ENCODE assay signal across 24 mouse cellular contexts in genomic region chr10:60602235-60602634, GRCm38 (mm10).
DNase-seq lines count a peak whose midpoint lies in the region; ATAC-seq and TF ChIP-seq lines count a peak whose summit lies in the region.
"Had no signal": no experiment of that assay in that cellular context is flagged by ENCODE, and none has a peak within 500 bp of the region (broad histone marks: within the 10 kb centered on the region; RNA-seq: fewer than 3 reads in every experiment).

No protein-coding gene starts in this region.

- ATAC-seq in kidney, postnatal 0 days (replicated peaks; ENCODE audit: low FRiP score, low read depth): 0 out of 2 replicates have a peak, but pooled peaks have one; percentile 13
- peak; percentile 29; the same call in 1 of the 2 replicates for ATAC-seq in stomach, embryonic 16.5 days (ENCODE audit: insufficient read depth, low FRiP score)
- no peak for ATAC-seq in stomach, postnatal 0 days (ENCODE audit: low FRiP score, low TSS enrichment)
- no peak for ATAC-seq in inflammation-experienced regulatory T-cells, adult 6 months
- ATAC-seq: CD4-positive, CD25-positive, alpha-beta regulatory T cell, adult 4 months; forebrain, embryonic 15.5 days had no signal

- DNase-seq in gastrocnemius, postnatal 25 days: peak; percentile 32
- DNase-seq in gastrocnemius, adult 18-20 months (ENCODE audit: low spot score): no peak
- DNase-seq in kidney, postnatal 0 days (ENCODE audit: low spot score): no peak
- DNase-seq in kidney, adult 8-10 months: no peak
- DNase-seq in stomach, postnatal 0 days (ENCODE audit: low spot score): no peak
- DNase-seq: adrenal gland, postnatal 25 days; cerebellum, adult 11-12 months; cerebellum, postnatal 36 days; gastrocnemius, adult 2 months; kidney, postnatal 36 days; liver; lung, adult 2 months; lung, postnatal 10 days; midbrain, embryonic 14.5 days; right cerebral cortex, postnatal 14 days; thymus, postnatal 14 days had no signal

- no peak overlapping the region for H3K9ac ChIP-seq in kidney, postnatal 0 days (ENCODE audit: low read depth, low read length)
- H3K9ac ChIP-seq in stomach, embryonic 16.5 days (ENCODE audit: low read length): no peak overlapping the region
- H3K9ac ChIP-seq in stomach, postnatal 0 days (ENCODE audit: low read length): no peak overlapping the region
- H3K9ac ChIP-seq: forebrain, embryonic 15.5 days; heart, embryonic 13.5 days; kidney, embryonic 15.5 days; liver, embryonic 14.5 days had no signal

- H3K4me2 ChIP-seq in kidney, postnatal 0 days (ENCODE audit: low read length): no peak overlapping the region
- no peak overlapping the region for H3K4me2 ChIP-seq in stomach, embryonic 16.5 days (ENCODE audit: low read depth, low read length)
- H3K4me2 ChIP-seq in stomach, postnatal 0 days (replicated peaks; ENCODE audit: low read depth): no peak overlapping the region
- H3K4me2 ChIP-seq: forebrain, embryonic 15.5 days; heart, embryonic 13.5 days; kidney, embryonic 15.5 days had no signal

- H3K36me3 ChIP-seq in kidney, postnatal 0 days (ENCODE audit: insufficient read depth, low read length): no peaks in the 10 kb centered on the region
- H3K36me3 ChIP-seq in stomach, embryonic 16.5 days (ENCODE audit: control insufficient read depth, insufficient read depth, low read length): no peaks in the 10 kb centered on the region
- H3K36me3 ChIP-seq in stomach, postnatal 0 days (ENCODE audit: control insufficient read depth, insufficient read depth, low read length): no peaks in the 10 kb centered on the region
- H3K36me3 ChIP-seq: forebrain, embryonic 15.5 days; heart, embryonic 13.5 days; kidney, embryonic 15.5 days had no signal

- H3K27ac ChIP-seq in kidney, postnatal 0 days: no peak overlapping the region
- H3K27ac ChIP-seq in stomach, embryonic 16.5 days (ENCODE audit: low read length): no peak overlapping the region
- no peak overlapping the region for H3K27ac ChIP-seq in stomach, postnatal 0 days (replicated peaks)
- H3K27ac ChIP-seq: forebrain, embryonic 15.5 days; gastrocnemius, adult 2 months; heart, embryonic 13.5 days; kidney, embryonic 15.5 days; layer of hippocampus, adult 2 months; liver, embryonic 14.5 days had no signal

- TF ChIP-seq CTCF in kidney, postnatal 0 days (IDR thresholded peaks at IDR 0.05; ENCODE audit: low read depth): no peak
- no peak for TF ChIP-seq CTCF in stomach, postnatal 0 days (IDR thresholded peaks at IDR 0.05; ENCODE audit: low read depth)

- H3K4me1 ChIP-seq in kidney, postnatal 0 days (replicated peaks; ENCODE audit: insufficient read depth, low read length): no peaks in the 10 kb centered on the region
- H3K4me1 ChIP-seq in stomach, embryonic 16.5 days (ENCODE audit: control insufficient read depth, insufficient read depth, low read length): no peaks in the 10 kb centered on the region
- H3K4me1 ChIP-seq in stomach, postnatal 0 days (replicated peaks; ENCODE audit: control insufficient read depth, insufficient read depth): no peaks in the 10 kb centered on the region
- H3K4me1 ChIP-seq: forebrain, embryonic 15.5 days; heart, embryonic 13.5 days had no signal

- no peaks in the 10 kb centered on the region for H3K9me3 ChIP-seq in kidney, postnatal 0 days (replicated peaks; ENCODE audit: low read length)
- H3K9me3 ChIP-seq in stomach, embryonic 16.5 days (replicated peaks; ENCODE audit: control insufficient read depth, low read length): no peaks in the 10 kb centered on the region
- H3K9me3 ChIP-seq in stomach, postnatal 0 days (ENCODE audit: control insufficient read depth, low read length): no peaks in the 10 kb centered on the region
- H3K9me3 ChIP-seq: forebrain, embryonic 15.5 days; heart, embryonic 13.5 days; kidney, embryonic 15.5 days had no signal

- WGBS in kidney, postnatal 0 days: 36% methylated on average over 11 of the region's 11 CpGs
- whole genome bisulfite sequencing in stomach, embryonic 16.5 days: 61% methylated on average over 11 of the region's 11 CpGs
- WGBS in stomach, postnatal 0 days: 50% methylated on average over 11 of the region's 11 CpGs

- H3K4me3 ChIP-seq in kidney, postnatal 0 days (replicated peaks; ENCODE audit: low read depth, low read length): no peak overlapping the region
- no peak overlapping the region for H3K4me3 ChIP-seq in stomach, embryonic 16.5 days (replicated peaks; ENCODE audit: low read length)
- no peak overlapping the region for H3K4me3 ChIP-seq in stomach, postnatal 0 days (ENCODE audit: low read depth, low read length)
- H3K4me3 ChIP-seq: forebrain, embryonic 15.5 days; gastrocnemius, adult 2 months; heart, embryonic 13.5 days; kidney, embryonic 15.5 days; layer of hippocampus, adult 2 months had no signal

- no peaks in the 10 kb centered on the region for H3K27me3 ChIP-seq in kidney, postnatal 0 days (ENCODE audit: insufficient read depth, low read length)
- H3K27me3 ChIP-seq in stomach, embryonic 16.5 days (ENCODE audit: control insufficient read depth, insufficient read depth, low read length): no peaks in the 10 kb centered on the region
- no peaks in the 10 kb centered on the region for H3K27me3 ChIP-seq in stomach, postnatal 0 days (ENCODE audit: control insufficient read depth, insufficient read depth, low read length)
- H3K27me3 ChIP-seq: forebrain, embryonic 15.5 days had no signal

- no peak for TF ChIP-seq EP300 in stomach, postnatal 0 days (optimal IDR thresholded peaks at IDR 0.05)

Comparison
In these comparisons a context has a peak if more than half of its experiments do, and no peak if none do; other contexts are left out.
1. ATAC-seq: peak in kidney, postnatal 0 days (single experiment) and stomach, embryonic 16.5 days (single experiment); none in stomach, postnatal 0 days (single experiment) and inflammation-experienced regulatory T-cells, adult 6 months (single experiment).